In genomic region chr6:121102084-121102483, GRCm38 (mm10) we compare ENCODE assay signal across 21 mouse cellular contexts.
"Had no signal": no experiment of that assay in that cellular context is flagged by ENCODE, and none has a peak within 500 bp of the region (broad histone marks: within the 10 kb centered on the region; RNA-seq: fewer than 3 reads in every experiment).

No protein-coding gene starts in this region.

- ATAC-seq: midbrain, embryonic 13.5 days; midbrain, embryonic 16.5 days had no signal

- H3K9me3 ChIP-seq: kidney, embryonic 15.5 days; lung, embryonic 15.5 days; midbrain, embryonic 10.5 days; midbrain, embryonic 13.5 days; neural tube, embryonic 13.5 days; stomach, embryonic 15.5 days had no signal

- DNase-seq: kidney, adult 11 months; kidney, adult 8-10 months; kidney, postnatal 10 days; kidney, postnatal 36 days; layer of hippocampus, postnatal 36 days; lung, adult 18-20 months; lung, postnatal 14 days; lung, postnatal 4 days; retina, postnatal 1 day; right cerebral cortex, postnatal 25 days; spleen, adult 18-20 months; thymus, postnatal 25 days had no signal

- H3K27me3 ChIP-seq: kidney, embryonic 15.5 days; lung, embryonic 15.5 days; midbrain, embryonic 13.5 days; neural tube, embryonic 13.5 days; stomach, embryonic 15.5 days had no signal

- H3K4me3 ChIP-seq: kidney, embryonic 15.5 days; left cerebral cortex, adult 2 months; lung, embryonic 15.5 days; midbrain, embryonic 10.5 days; midbrain, embryonic 13.5 days; myocyte; neural tube, embryonic 13.5 days; stomach, embryonic 15.5 days had no signal

- H3K36me3 ChIP-seq: kidney, embryonic 15.5 days had no signal

- H3K4me2 ChIP-seq: kidney, embryonic 15.5 days; lung, embryonic 15.5 days; midbrain, embryonic 13.5 days; neural tube, embryonic 13.5 days; stomach, embryonic 15.5 days had no signal

- H3K27ac ChIP-seq: kidney, embryonic 15.5 days; lung, embryonic 15.5 days; midbrain, embryonic 10.5 days; midbrain, embryonic 13.5 days; neural tube, embryonic 13.5 days; stomach, embryonic 15.5 days had no signal

- H3K9ac ChIP-seq: kidney, embryonic 15.5 days; lung, embryonic 15.5 days; midbrain, embryonic 13.5 days; neural tube, embryonic 13.5 days; stomach, embryonic 15.5 days had no signal
